ENCODE assay signal across 8 mouse cellular contexts in the genomic region with DNA sequence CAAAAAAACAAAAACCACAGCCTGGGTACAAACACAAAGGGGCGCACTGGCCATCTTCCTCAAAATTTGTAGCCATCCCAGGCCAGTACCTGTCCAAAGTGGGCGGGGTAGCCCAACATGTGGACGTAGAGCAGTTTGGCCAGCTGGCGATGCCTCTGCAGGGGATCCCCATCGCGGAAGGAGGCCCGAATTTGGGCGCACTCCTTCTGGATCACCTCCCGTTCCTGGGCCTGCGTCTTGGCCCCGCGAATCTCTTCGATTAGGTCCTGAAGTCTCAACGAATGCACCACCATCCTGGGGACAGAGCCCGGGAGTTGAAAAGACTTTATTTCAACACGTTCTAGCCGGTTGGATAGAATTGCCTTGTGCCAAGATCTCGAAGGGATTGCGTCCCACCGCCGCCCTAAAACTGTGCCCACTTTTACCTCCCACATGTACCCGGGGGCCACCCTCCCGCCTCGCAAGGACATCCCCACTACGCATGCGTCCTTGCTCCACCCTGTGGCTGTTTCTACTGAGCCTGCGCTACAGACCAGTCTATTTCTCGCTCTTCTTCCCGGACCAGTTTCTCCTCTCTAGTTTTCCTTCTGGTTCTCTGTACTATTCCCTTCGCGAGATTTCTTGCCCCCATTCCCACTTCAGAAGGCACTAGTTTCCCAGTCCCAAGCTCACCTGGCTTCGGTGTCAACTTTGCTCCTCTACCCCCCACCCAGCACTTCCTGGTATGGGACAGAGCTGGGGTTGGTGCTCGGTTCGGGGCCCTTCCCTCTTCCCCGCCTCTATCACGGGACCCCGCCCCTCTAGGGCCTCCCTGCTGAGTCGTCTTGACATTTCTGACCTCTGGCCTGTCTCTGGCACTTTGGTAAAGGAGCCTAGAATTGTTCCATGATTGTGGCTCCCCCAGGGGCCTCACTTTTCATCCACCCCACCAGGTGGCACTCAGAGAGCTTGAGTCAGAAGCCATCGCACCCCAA. TPM values are rescaled to one million over a fixed set of nuclear protein-coding genes. Genes with fewer than 3 reads are reported as not detected.
DNase-seq lines count a peak whose midpoint lies in the region; ATAC-seq and TF ChIP-seq lines count a peak whose summit lies in the region.

TSS of gene Ap1g2 (minus strand) at position 758 of the 974 bp plus-strand sequence.

- under 1% methylated on average over 39 of the region's 39 CpGs for WGBS in hindbrain, embryonic 15.5 days

- H3K4me1 ChIP-seq in hindbrain, embryonic 15.5 days (replicated peaks): peaks cover 62% of the 10 kb centered on the region

- intact Hi-C loops in left cerebral cortex, adult 2 months (cut with DNase I): no loop called here

- H3K4me3 ChIP-seq in hindbrain, embryonic 15.5 days: peak within 1 kb of the TSS; percentile 39
- H3K4me3 ChIP-seq in left cerebral cortex, adult 2 months: peak within 1 kb of the TSS; percentile 53

- peak within 1 kb of the TSS; percentile 52 for H3K9ac ChIP-seq in hindbrain, embryonic 15.5 days

- peak; percentile 42 for TF ChIP-seq CTCF in left cerebral cortex, adult 2 months (IDR thresholded peaks at IDR 0.05)

- no peaks in the 10 kb centered on the region for H3K27me3 ChIP-seq in hindbrain, embryonic 15.5 days

- H3K4me2 ChIP-seq in hindbrain, embryonic 15.5 days: peak within 1 kb of the TSS; percentile 95

- no peaks in the 10 kb centered on the region for H3K9me3 ChIP-seq in hindbrain, embryonic 15.5 days

- peak within 1 kb of the TSS; percentile 83 for H3K27ac ChIP-seq in hindbrain, embryonic 15.5 days (replicated peaks)
- H3K27ac ChIP-seq in left cerebral cortex, adult 2 months: peak within 1 kb of the TSS; percentile 89

- ATAC-seq in hindbrain, embryonic 15.5 days (ENCODE audit: low FRiP score, low read depth): peak; percentile 74
- peak; percentile 91 for ATAC-seq in megakaryocyte, adult 5-6 weeks (ENCODE audit: poor library complexity, severe bottlenecking)

- peak; percentile 80 for DNase-seq in T-cell, adult 2 months (ENCODE audit: low spot score)
- DNase-seq in cerebellum, postnatal 14 days: peak; percentile 85 to 91
- peak; percentile 90 to 91 for DNase-seq in frontal cortex, postnatal 36 days (ENCODE audit: low spot score in 2 of 2)
- peak; percentile 87 for DNase-seq in left cerebral cortex, adult 2 months (ENCODE audit: extremely low spot score in 1 of 2, low spot score in 2 of 2)
- peak; percentile 93 to 94 for DNase-seq in right cerebral cortex, postnatal 10 days (ENCODE audit: low spot score in 2 of 2)
- DNase-seq in urinary bladder, postnatal 36 days (ENCODE audit: low spot score in 2 of 2): peak; percentile 83 to 84

- no peaks in the 10 kb centered on the region for H3K36me3 ChIP-seq in hindbrain, embryonic 15.5 days

RNA-seq across cellular contexts. Expression of gene Ap1g2, which starts in this region (rescaled TPM):
- 7.3 and 7.9 TPM in 2 replicates for polyA plus RNA-seq in hindbrain, embryonic 15.5 days (2015; fragmentation: Nextera tagmentation; extraction: Ambion mirVana)
- 1 to 10 TPM; 7.7 to 9.5 TPM for total RNA-seq in left cerebral cortex, adult 2 months (2021)
- total RNA-seq in megakaryocyte, adult 5-6 weeks (2015): 43.2 and 46.7 TPM in 2 replicates
- total RNA-seq in megakaryocyte, adult 5-6 weeks (2017): 11.8 and 18.3 TPM in 2 replicates

Comparison
In these comparisons a context has a peak if more than half of its experiments do, and no peak if none do; other contexts are left out.
1. Peak in every context shown above with its lines: DNase-seq, ATAC-seq, H3K4me3 ChIP-seq and H3K27ac ChIP-seq.